Mouse (Mus musculus): ENCODE measurements around the gene Dnmbp.

Dnmbp gene

GRCm38 (mm10) chr19:43905985-43906384 is 34.0 kb downstream of the Dnmbp start:
- DNase-seq = peak; percentile 9 to 20

GRCm38 (mm10) chr19:43905136-43905535 is 34.9 kb downstream of the Dnmbp start:
- no peak for DNase-seq

- DNase-seq = no peak
These were observed 35.7 kb downstream of the Dnmbp start for GRCm38 (mm10) chr19:43904327-43904726.

- no peak for DNase-seq
These were observed 37.1 kb downstream of the Dnmbp start for GRCm38 (mm10) chr19:43902887-43903286.

- no peak for DNase-seq
These were observed 39.3 kb downstream of the Dnmbp start for GRCm38 (mm10) chr19:43900690-43901089.

GRCm38 (mm10) chr19:43898547-43898946 is 41.4 kb downstream of the Dnmbp start:
- DNase-seq = no peak

- no peak for DNase-seq
These were observed 43.5 kb downstream of the Dnmbp start for GRCm38 (mm10) chr19:43896441-43896840.

- DNase-seq = no peak
These were observed 44.0 kb downstream of the Dnmbp start for GRCm38 (mm10) chr19:43895951-43896350.

GRCm38 (mm10) chr19:43894821-43895220 is 45.2 kb downstream of the Dnmbp start:
- DNase-seq = no peak

- no peak for DNase-seq
These were observed 45.9 kb downstream of the Dnmbp start for GRCm38 (mm10) chr19:43894070-43894469.

GRCm38 (mm10) chr19:43890487-43890886 is 49.5 kb downstream of the Dnmbp start:
- DNase-seq = no peak

GRCm38 (mm10) chr19:43887725-43888124 is 52.3 kb downstream of the Dnmbp start:
- no peak for DNase-seq

GRCm38 (mm10) chr19:43887242-43887641 is 52.7 kb downstream of the Dnmbp start:
- DNase-seq = no peak

- no peak for DNase-seq
These were observed 53.5 kb downstream of the Dnmbp start for GRCm38 (mm10) chr19:43886371-43887099.

- no peak for DNase-seq
These were observed 55.1 kb downstream of the Dnmbp start for GRCm38 (mm10) chr19:43884668-43885498.

GRCm38 (mm10) chr19:43882895-43883573 is 57.0 kb downstream of the Dnmbp start:
- DNase-seq = no peak

GRCm38 (mm10) chr19:43881615-43882014 is 58.4 kb downstream of the Dnmbp start:
- DNase-seq = no peak

- no peak for DNase-seq
These were observed 59.6 kb downstream of the Dnmbp start for GRCm38 (mm10) chr19:43880420-43880819.

- no peak for DNase-seq
These were observed 60.4 kb downstream of the Dnmbp start for GRCm38 (mm10) chr19:43879401-43880212.

GRCm38 (mm10) chr19:43878111-43879092 is 61.6 kb downstream of the Dnmbp start:
- DNase-seq = no peak

- no peak for DNase-seq
These were observed 62.6 kb downstream of the Dnmbp start for GRCm38 (mm10) chr19:43877364-43877763.
